Mouse (Mus musculus): ENCODE data around the gene Klf7. TPM values are rescaled to one million over a fixed set of nuclear protein-coding genes. Genes with fewer than 3 reads are reported as not detected.

The Klf7 gene
- total RNA-seq, 2 experiments from 2014 or later = 23.6 to 25.4 TPM

DNA sequence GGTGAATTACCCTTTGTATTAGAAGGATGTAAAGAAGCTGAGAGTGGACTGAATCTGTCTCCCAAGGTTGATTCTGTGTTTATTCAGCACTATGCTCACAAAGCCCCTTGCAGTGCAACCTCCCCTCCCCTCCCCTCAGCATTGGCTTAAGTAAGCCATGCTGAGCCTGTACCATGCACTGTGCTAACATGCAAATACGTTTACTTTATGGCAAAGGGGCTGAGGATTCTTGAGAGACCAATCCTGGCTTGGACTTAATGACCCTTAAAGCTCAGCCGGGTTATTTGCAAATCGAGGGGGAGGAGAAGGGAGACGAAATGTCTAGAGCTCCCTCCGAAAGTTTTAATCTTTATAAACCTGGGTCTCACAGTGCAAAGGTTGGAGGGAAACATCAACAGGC, 16.0 kb downstream of the Klf7 start:
- DNase-seq (ENCODE audit: low spot score in 2 of 2) = no peak

- DNase-seq (ENCODE audit: low spot score in 2 of 2) = no peak
Observed at GRCm38 (mm10) chr1:64105181-64105646, 16.9 kb downstream of the Klf7 start.

GRCm38 (mm10) chr1:64104665-64105064, 17.4 kb downstream of the Klf7 start:
- DNase-seq (ENCODE audit: low spot score in 2 of 2) = no peak

GRCm38 (mm10) chr1:64101331-64101730, 20.8 kb downstream of the Klf7 start:
- no peak for DNase-seq (ENCODE audit: low spot score in 2 of 2)

- DNase-seq (ENCODE audit: low spot score in 2 of 2) = no peak
Observed at GRCm38 (mm10) chr1:64098800-64099199, 23.3 kb downstream of the Klf7 start.

DNA sequence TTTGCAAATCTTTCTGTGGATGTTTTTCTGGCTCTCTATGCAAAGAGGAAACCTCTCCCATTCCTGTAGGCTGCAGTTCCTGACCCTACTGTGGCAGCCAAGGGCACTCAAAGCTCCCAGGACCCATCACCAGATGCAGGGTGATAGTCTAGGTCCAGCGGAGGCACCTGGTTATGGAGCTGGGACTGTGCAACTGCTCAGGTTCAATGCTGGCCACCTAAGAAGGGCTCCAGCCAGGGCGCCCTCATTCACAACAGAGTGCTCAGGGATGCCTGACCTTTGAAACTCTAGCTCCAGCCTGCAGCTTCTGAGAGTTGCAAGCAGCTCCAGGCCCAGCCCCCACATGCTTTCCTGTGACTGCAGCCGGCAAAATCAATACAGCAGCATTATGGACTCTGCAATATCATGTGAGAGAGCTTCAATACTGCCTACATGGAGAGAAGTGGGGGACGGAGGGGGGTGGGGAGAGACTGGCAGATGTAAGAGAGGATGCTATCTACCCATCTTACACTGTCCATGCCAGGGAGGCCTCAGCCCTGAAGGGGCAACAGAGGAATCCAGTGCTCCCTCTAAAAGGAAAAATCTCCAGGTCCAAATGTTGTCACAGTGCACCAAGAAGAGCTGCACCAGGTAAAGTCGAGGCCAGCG, 24.3 kb downstream of the Klf7 start:
- no peak for DNase-seq (ENCODE audit: low spot score in 2 of 2)

DNA sequence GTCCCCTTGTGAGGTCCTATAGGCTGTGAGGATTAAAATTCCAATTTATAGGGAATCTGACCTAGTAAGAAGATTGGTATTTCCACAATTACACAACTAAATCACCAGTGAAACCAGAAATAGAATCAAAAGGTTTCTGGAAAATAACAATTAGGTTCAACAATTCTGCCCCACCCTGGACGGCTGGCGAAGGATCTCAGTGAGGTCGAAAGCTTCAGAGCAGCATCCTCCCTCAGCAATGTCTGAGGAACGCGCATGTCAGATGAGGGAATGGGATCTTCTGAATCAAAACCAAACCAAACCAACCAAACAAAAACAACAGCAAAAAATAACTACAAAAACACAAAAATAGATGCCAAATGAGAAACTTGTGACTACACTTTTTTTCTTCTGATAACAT, 29.1 kb downstream of the Klf7 start:
- no peak for DNase-seq (ENCODE audit: low spot score in 2 of 2)

DNA sequence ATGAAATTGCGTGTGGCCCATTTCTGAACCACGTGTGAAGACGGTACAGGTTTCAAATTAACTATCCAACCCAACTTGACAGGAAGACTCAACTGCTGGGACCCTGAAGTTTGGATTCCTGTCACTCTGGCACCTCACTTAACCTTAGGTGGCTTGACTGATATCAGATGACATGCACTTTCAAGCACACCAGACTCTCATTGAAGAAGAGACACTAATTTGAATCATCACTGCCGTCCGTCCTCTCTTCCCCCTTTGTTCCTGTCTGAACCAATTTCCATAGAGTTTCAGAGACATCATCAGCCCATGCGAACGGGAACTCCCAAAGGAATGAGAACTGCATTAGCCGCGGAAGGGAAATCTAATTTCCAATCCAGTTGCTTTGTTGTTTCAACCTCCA, 30.5 kb downstream of the Klf7 start:
- no peak for DNase-seq (ENCODE audit: low spot score in 2 of 2)

DNA sequence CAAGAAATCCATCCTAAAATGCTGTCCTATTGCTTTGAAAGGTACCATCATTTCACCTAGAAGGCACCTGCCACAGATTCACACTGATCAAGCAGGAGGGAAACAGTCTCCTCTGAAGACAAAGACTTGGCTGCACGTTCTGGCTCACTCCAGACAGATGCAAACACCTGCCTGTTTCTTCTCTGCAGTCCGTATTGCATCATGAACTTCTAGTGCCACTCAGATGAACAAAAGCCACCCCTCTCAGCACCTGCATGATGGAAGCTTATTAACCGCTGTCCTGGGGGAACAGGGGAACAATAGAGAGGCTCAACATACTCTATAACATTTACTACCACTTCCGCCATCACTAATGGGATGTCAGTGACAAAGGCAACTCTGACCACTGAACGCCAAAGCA, 31.5 kb downstream of the Klf7 start:
- no peak for DNase-seq (ENCODE audit: low spot score in 2 of 2)

DNA sequence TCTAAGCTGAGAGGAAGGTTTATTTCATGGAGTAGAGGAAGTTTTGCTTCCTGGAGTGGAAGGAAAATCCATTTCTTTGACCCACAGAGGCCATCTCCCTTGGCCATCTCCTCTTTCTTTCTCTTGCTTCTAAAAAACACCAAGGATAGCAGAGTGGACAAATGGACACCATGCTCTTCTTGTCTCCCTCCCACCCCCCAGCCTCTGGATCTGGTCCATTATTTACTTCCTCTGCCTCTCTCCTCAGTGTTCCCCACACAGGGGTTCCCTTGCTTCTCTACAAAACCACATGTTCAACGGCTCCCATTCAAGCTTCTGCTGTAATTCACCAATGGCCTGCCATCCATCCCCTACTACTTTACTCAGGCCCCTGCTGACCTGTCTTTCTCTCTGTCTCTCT, 32.4 kb downstream of the Klf7 start:
- no peak for DNase-seq (ENCODE audit: low spot score in 2 of 2)

DNA sequence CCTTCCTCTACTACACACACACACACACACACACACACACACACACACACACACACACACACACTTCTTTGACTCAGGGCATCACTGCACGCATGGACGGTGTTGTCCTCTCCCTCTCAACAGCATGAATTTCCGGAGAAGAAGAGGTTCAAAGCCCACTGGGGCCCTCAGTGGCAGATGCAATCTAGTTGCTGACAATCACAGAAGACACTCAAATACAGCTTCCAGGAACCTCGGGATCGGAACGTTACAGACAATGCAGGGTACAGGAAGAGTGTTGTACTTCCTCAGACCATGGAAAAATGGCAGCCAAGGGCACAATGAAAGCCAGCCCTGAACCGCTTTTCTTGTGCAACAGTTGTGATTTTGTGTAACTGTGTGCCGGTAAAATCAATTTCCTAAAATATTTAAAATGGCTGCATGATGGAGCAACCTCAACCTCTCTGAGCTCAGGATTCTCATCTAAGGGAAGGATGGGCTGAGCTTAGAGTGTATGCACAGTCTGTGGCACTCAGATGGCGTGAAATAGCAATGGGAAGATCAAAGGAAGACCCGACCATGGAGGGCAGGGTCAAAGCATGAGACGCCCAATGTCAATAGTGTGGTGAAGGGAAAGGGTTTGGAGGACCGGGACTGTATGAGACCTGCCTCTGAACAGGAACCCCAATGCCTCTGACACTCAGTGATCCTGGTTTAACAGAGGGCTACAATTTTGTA, 33.3 kb downstream of the Klf7 start:
- no peak for DNase-seq (ENCODE audit: low spot score in 2 of 2)

DNA sequence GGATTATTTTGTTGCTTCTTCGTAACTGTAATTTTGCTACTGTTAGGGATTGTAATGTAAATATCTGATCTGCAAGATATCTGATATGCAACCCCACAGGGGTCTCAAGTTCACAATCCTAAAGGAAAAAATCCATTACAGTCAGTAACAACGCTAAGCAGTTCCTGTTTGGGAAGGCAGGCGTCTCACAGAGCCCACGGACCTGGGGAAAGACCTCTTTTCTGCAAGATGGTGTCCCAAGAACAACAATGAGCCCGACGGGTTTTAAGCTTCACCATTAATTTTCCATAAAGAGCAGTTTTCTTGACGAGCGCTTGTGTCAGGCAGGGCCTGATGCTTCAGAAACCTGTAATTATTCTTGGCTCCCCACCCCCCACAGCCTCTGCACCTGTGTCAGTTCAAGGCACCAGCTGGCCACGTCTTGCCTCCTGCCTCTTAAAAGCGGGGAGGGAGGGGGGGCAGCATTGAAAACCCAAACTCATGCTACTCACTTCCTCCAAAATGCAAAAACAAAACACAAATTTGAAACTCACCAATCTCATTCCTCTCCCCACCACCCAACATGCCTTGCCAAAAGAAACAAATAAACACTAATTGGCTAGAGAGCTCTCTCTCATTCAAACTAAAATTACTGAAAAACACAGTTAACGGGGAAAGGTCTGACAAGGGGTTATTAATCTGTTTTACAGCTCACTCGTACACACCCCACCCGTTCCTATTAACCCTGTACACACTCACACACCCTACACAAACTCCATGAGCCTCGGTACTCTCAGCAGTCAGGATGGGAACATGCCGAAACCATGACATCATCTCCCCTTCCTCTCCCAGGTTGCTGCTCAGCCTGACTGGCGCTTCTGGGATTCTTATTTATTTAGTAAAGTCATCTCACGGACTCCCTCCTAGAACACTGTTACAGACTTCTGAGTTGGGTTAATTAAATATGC, 34.2 kb downstream of the Klf7 start:
- peak in 1 of 2 experiments; percentile 31 for DNase-seq (ENCODE audit: low spot score in 2 of 2)

DNA sequence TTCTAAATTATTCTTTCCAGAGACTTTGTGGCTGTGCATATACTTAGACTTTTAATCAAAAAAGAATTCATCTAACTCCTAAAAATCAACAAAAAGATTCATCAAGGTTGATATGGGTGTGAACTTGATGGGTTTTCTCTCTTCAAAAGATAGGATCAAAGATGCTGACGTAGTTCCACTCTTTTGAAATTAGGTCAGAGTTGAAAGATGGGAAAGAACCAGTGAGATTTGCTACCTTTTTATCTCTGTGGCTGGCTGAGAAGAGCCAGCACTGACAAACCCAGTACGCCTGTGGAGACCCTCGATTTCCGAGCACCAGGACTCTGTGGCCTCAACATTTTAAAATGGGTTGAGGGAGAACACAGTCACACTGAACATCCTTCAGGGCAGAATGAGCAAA, 36.2 kb downstream of the Klf7 start:
- no peak for DNase-seq (ENCODE audit: low spot score in 2 of 2)

DNA sequence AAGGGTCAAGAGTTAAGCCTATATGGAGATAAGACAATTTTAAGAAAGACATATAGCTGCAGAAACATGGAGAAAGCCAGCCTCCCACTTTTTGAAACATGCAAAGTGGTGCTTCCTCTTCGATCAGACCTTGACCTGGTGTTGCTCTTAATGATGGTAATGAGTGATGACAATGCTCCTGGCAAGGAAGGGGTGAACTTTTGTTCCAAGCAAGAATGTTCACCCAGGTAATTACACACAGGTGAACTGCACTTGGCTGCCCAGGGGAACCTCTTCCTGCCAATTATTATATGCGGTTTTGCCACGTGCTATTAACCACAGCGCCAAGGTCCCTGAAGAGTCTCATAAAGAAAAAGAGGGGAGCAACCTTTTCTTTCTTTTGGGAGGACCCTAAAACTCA, 36.7 kb downstream of the Klf7 start:
- no peak for DNase-seq (ENCODE audit: low spot score in 2 of 2)

DNA sequence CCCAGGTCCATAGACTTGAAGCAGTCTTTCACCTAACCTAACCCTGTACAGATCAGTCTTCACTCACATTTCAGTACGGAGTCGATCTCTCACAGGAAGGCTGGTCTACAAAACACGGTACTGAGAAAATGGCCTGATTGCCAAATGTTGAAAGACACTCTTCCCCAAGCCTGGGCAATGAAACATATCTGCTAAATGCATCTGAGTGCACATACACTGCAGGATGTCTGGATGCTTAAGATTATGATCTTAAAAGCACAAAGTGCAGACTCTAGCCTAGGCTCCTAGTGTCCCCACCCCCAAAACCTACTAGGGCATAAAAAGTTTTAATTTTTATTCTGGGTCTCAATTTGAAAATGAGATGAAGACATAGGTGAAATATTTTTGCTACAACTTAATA, 37.4 kb downstream of the Klf7 start:
- no peak for DNase-seq (ENCODE audit: low spot score in 2 of 2)

- DNase-seq (ENCODE audit: low spot score in 2 of 2) = no peak
Observed at GRCm38 (mm10) chr1:64081791-64082190, 40.3 kb downstream of the Klf7 start.

DNA sequence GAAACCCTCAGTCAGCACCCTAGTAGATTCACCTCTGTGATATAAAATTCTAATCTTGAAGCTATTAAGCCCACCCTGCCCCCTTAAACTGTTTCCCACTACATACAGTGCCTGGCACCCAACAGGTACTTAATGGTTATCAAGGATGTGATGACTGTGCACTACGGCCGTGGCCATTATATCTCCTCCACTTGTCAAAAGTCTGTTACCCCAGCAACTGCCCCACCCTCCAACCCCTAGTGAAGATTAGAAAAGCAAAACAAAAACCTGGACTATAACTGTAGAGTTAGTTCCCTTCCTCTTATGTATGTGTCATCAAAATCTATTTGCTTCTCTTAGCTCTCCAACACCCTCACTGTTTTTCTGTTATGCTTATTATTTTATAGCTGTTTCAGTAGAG, 40.9 kb downstream of the Klf7 start:
- no peak for DNase-seq (ENCODE audit: low spot score in 2 of 2)

- DNase-seq (ENCODE audit: low spot score in 2 of 2) = no peak
Observed at GRCm38 (mm10) chr1:64080263-64080662, 41.8 kb downstream of the Klf7 start.

GRCm38 (mm10) chr1:64078747-64079211, 43.3 kb downstream of the Klf7 start:
- DNase-seq (ENCODE audit: low spot score in 2 of 2) = no peak

GRCm38 (mm10) chr1:64078011-64078746, 43.9 kb downstream of the Klf7 start:
- DNase-seq (ENCODE audit: low spot score in 2 of 2) = no peak

GRCm38 (mm10) chr1:64074051-64074450, 48.0 kb downstream of the Klf7 start:
- no peak for DNase-seq (ENCODE audit: low spot score in 2 of 2)

All from layer of hippocampus, adult 18-20 months (tissue).